Mouse (Mus musculus) embryo, embryonic 11.5 days (tissue): Measurements from ENCODE around the gene Dap3.
A peak's percentile ranks its signal among the peaks of the same experiment; 100 is the strongest.
"Not testable (repeated sequence)": the region's sequence is repeated elsewhere in the genome, so short reads cannot be mapped to it uniquely, and the experiment has no call there.

ENCODE experiments used
- DNase-seq: peaks from one replicate; pipeline ENCODE4 v3.0.0-alpha.2; 2012; ENCODE audit warnings: low read depth, low spot score

Gene Dap3

GRCm38 (mm10) chr3:88950576-88951326 lies at the start of gene Dap3, which contains the start of gene Ash1l:
Gene Dap3 (minus strand): TSS chr3:88951181.
Gene Ash1l (plus strand): TSS chr3:88950622.
- DNase-seq, result peak; percentile 67

GRCm38 (mm10) chr3:88992793-88993192 lies 41.8 kb upstream of the Dap3 start:
- DNase-seq, result no peak

GRCm38 (mm10) chr3:88983921-88984381 lies 33.0 kb upstream of the Dap3 start:
- DNase-seq, result peak; percentile 27

GRCm38 (mm10) chr3:88981206-88982010 lies 30.4 kb upstream of the Dap3 start:
- no peak for DNase-seq

GRCm38 (mm10) chr3:88975012-88975411 lies 24.0 kb upstream of the Dap3 start:
- DNase-seq, result no peak

GRCm38 (mm10) chr3:88963211-88963610 lies 12.2 kb upstream of the Dap3 start:
- not testable (repeated sequence) for DNase-seq

GRCm38 (mm10) chr3:88953736-88954135 lies 2.8 kb upstream of the Dap3 start:
- no peak for DNase-seq

- DNase-seq, result no peak
Measured at GRCm38 (mm10) chr3:88953246-88953645, 2.3 kb upstream of the Dap3 start.

- DNase-seq, result no peak
Measured at GRCm38 (mm10) chr3:88951327-88951800, 383 bp upstream of the Dap3 start.

GRCm38 (mm10) chr3:88949786-88950575 lies 1.0 kb downstream of the Dap3 start:
- peak; percentile 82 for DNase-seq

GRCm38 (mm10) chr3:88944109-88944508 lies 6.9 kb downstream of the Dap3 start:
- DNase-seq, result no peak

- DNase-seq, result no peak
Measured at GRCm38 (mm10) chr3:88942316-88942880, 8.6 kb downstream of the Dap3 start.

- peak; percentile 30 for DNase-seq
Measured at GRCm38 (mm10) chr3:88939749-88940148, 11.2 kb downstream of the Dap3 start.

- no peak for DNase-seq
Measured at GRCm38 (mm10) chr3:88939071-88939470, 11.9 kb downstream of the Dap3 start.

- no peak for DNase-seq
Measured at GRCm38 (mm10) chr3:88929501-88929900, 21.5 kb downstream of the Dap3 start.

GRCm38 (mm10) chr3:88925651-88926050 lies 25.3 kb downstream of the Dap3 start:
- DNase-seq, result no peak

- DNase-seq, result no peak
Measured at GRCm38 (mm10) chr3:88923989-88924591, 26.9 kb downstream of the Dap3 start.

- DNase-seq, result no peak
Measured at GRCm38 (mm10) chr3:88921411-88921810, 29.6 kb downstream of the Dap3 start.

GRCm38 (mm10) chr3:88918981-88919380 lies 32.0 kb downstream of the Dap3 start:
- DNase-seq, result no peak

GRCm38 (mm10) chr3:88914384-88914810 lies 36.6 kb downstream of the Dap3 start:
- DNase-seq, result no peak
